Mouse (Mus musculus) liver, adult 2 months (tissue): ENCODE results near the gene Epha5. TPM values are rescaled to one million over a fixed set of nuclear protein-coding genes. Genes with fewer than 3 reads are reported as not detected.

Experiments
- DNase-seq: peaks from one replicate; pipeline ENCODE4 v3.0.0-alpha.2; 2011; ENCODE audit warnings: low read depth, low spot score; ENCODE audit errors: extremely low read depth
- H3K27ac ChIP-seq: fragments of 200-500 bp; replicated peaks from 2 replicates; pipeline ENCODE4 v1.5.1; 2012; ENCODE audit warnings: low read depth, mild to moderate bottlenecking, control low read depth, inconsistent platforms, low read length; ENCODE audit not compliant: insufficient read depth
- H3K27me3 ChIP-seq: fragments of 200-500 bp; 2 replicates; pipeline ENCODE4 v1.6.1; 2012; ENCODE audit warnings: mild to moderate bottlenecking, moderate library complexity, low read length, inconsistent platforms; ENCODE audit not compliant: control insufficient read depth, insufficient read depth
- H3K36me3 ChIP-seq: fragments of 200-500 bp; 2 replicates; pipeline ENCODE4 v1.6.1; 2012; ENCODE audit warnings: low read length, inconsistent platforms; ENCODE audit not compliant: control insufficient read depth, insufficient read depth
- H3K4me1 ChIP-seq: fragments of 200-500 bp; 2 replicates; pipeline ENCODE4 v1.6.1; 2011; ENCODE audit warnings: low read length; ENCODE audit not compliant: control insufficient read depth, insufficient read depth
- H3K4me3 ChIP-seq: fragments of 200-500 bp; 2 replicates; pipeline ENCODE4 v1.5.1; 2011; ENCODE audit warnings: low read depth, mild to moderate bottlenecking, control low read depth, low read length, moderate library complexity; ENCODE audit not compliant: insufficient read depth
- H3K79me2 ChIP-seq: fragments of 200-500 bp; 2 replicates; pipeline ENCODE4 v1.6.1; 2012; ENCODE audit warnings: inconsistent platforms, mild to moderate bottlenecking, low read length, moderate library complexity; ENCODE audit not compliant: control insufficient read depth, insufficient read depth
- H3K9ac ChIP-seq: fragments of 200-500 bp; 2 replicates; pipeline ENCODE4 v1.6.1; 2012; ENCODE audit warnings: low read depth, mild to moderate bottlenecking, control low read depth, inconsistent platforms, low read length
- CTCF ChIP-seq: fragments of 200-500 bp; IDR thresholded peaks from 2 replicates; pipeline ENCODE4 v1.5.1; 2011; ENCODE audit warnings: low read depth, low read length, control low read depth
- POLR2A ChIP-seq: fragments of 200-500 bp; IDR thresholded peaks from 2 replicates; pipeline ENCODE4 v1.6.1; 2011; ENCODE audit warnings: low read length, control low read depth; ENCODE audit not compliant: insufficient read depth; ENCODE audit errors: extremely low read depth
- WGBS: fragments of 180-500 bp; shearing (Covaris S2); methylation state at CpG from one replicate; pipeline ENCODE4 v1.1.7; 2018; 5-methylcytosine and 5-hydroxymethylcytosine counted together
- polyA plus RNA-seq: library from polyadenylated mRNA; depleted of rRNA; stranded (reverse); fragments of >200 nt; gene quantifications from 2 replicates; pipeline ENCODE4 v1.2.3, GENCODE M21; 2012
- total RNA-seq: library from RNA; depleted of rRNA; stranded (reverse); fragments of >200 nt; gene quantifications from 2 replicates; pipeline ENCODE4 v1.2.3, GENCODE M21; 2014

Epha5 gene
- total and polyA plus RNA-seq, 2 experiments = not detected

- no peak overlapping the region for H3K27ac ChIP-seq
- TF ChIP-seq POLR2A (no peak), CTCF (no peak)
- no peak overlapping the region for H3K9ac ChIP-seq
- 16% methylated on average over 8 of the region's 8 CpGs for WGBS
- H3K4me3 ChIP-seq = no peak overlapping the region
- DNase-seq = no peak
- H3K79me2 ChIP-seq = no peaks in the 10 kb centered on the region
- no peaks in the 10 kb centered on the region for H3K4me1 ChIP-seq
- no peaks in the 10 kb centered on the region for H3K36me3 ChIP-seq
- peaks cover 5% of the 10 kb centered on the region; the same call in 1 of the 2 replicates for H3K27me3 ChIP-seq
Measured at GRCm38 (mm10) chr5:84414931-84415431, 2.2 kb downstream of the Epha5 start.

- no peaks in the 10 kb centered on the region for H3K36me3 ChIP-seq
- H3K4me3 ChIP-seq = no peak overlapping the region
- no peaks in the 10 kb centered on the region for H3K79me2 ChIP-seq
- H3K27me3 ChIP-seq = peaks cover 5% of the 10 kb centered on the region; the same call in 1 of the 2 replicates
- no peak for DNase-seq
- no peak overlapping the region for H3K27ac ChIP-seq
- TF ChIP-seq CTCF (no peak), POLR2A (no peak)
- H3K4me1 ChIP-seq = no peaks in the 10 kb centered on the region
- H3K9ac ChIP-seq = no peak overlapping the region
- 86% methylated on average over 1 of the region's 1 CpGs for WGBS
Measured at GRCm38 (mm10) chr5:84413026-84413425, 4.2 kb downstream of the Epha5 start.

- TF ChIP-seq POLR2A (no peak), CTCF (no peak)
- no peak for DNase-seq
- H3K27me3 ChIP-seq = no peaks in the 10 kb centered on the region
- no peak overlapping the region for H3K27ac ChIP-seq
- no peak overlapping the region for H3K9ac ChIP-seq
- no peaks in the 10 kb centered on the region for H3K36me3 ChIP-seq
- no peaks in the 10 kb centered on the region for H3K4me1 ChIP-seq
- H3K79me2 ChIP-seq = no peaks in the 10 kb centered on the region
- WGBS = 32% methylated on average over 2 of the region's 2 CpGs
- H3K4me3 ChIP-seq = no peak overlapping the region
Measured at GRCm38 (mm10) chr5:84408370-84408769, 8.8 kb downstream of the Epha5 start.

- Histone ChIP-seq H3K36me3 (no peaks in the 10 kb centered on the region), H3K4me1 (no peaks in the 10 kb centered on the region), H3K79me2 (no peaks in the 10 kb centered on the region), H3K27me3 (no peaks in the 10 kb centered on the region), H3K9ac (no peak overlapping the region), H3K4me3 (no peak overlapping the region), H3K27ac (no peak overlapping the region)
- no peak for TF ChIP-seq POLR2A
- TF ChIP-seq CTCF = no peak
- DNase-seq = no peak
- WGBS = 82% methylated on average over 1 of the region's 1 CpGs
Measured at GRCm38 (mm10) chr5:84397085-84397484, 20.1 kb downstream of the Epha5 start.

- H3K27ac ChIP-seq = no peak overlapping the region
- H3K36me3 ChIP-seq = no peaks in the 10 kb centered on the region
- no peak overlapping the region for H3K9ac ChIP-seq
- WGBS = 68% methylated on average over 5 of the region's 5 CpGs
- H3K79me2 ChIP-seq = no peaks in the 10 kb centered on the region
- TF ChIP-seq POLR2A = no peak
- no peak for TF ChIP-seq CTCF
- DNase-seq = no peak
- no peaks in the 10 kb centered on the region for H3K4me1 ChIP-seq
- H3K4me3 ChIP-seq = no peak overlapping the region
- no peaks in the 10 kb centered on the region for H3K27me3 ChIP-seq
Measured at GRCm38 (mm10) chr5:84365334-84365733, 51.8 kb downstream of the Epha5 start.

- Histone ChIP-seq H3K4me1 (no peaks in the 10 kb centered on the region), H3K27me3 (no peaks in the 10 kb centered on the region), H3K9ac (no peak overlapping the region), H3K36me3 (no peaks in the 10 kb centered on the region), H3K79me2 (no peaks in the 10 kb centered on the region), H3K27ac (no peak overlapping the region), H3K4me3 (no peak overlapping the region)
- TF ChIP-seq CTCF (no peak), POLR2A (no peak)
- no peak for DNase-seq
- WGBS = 76% methylated on average over 3 of the region's 3 CpGs
Measured at GRCm38 (mm10) chr5:84359430-84359829, 57.8 kb downstream of the Epha5 start.
